Comparison of ENCODE assay signal across 22 mouse cellular contexts in the genomic region with DNA sequence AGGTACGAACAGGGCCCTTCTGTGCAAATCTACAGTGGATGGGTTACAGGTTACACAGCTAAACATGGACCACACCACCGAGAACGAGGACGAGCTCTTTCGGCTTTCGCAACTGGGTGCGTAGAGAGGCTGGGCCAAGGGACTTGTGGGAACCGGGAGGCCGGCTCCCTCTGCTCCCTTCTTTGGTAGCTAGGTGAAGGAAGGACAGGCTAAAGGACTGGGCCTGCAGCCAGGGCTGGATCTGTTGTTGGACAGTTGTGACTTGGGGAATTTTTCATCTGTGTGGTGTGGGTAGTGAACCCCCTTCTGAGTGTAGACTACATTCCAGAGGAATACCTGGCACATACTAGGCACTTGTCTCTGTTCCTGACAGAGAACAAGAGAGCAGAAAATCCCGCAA. TPM values are rescaled to one million over a fixed set of nuclear protein-coding genes. Genes with fewer than 3 reads are reported as not detected.
DNase-seq lines count a peak whose midpoint lies in the region; ATAC-seq and TF ChIP-seq lines count a peak whose summit lies in the region.
"Had no signal": no experiment of that assay in that cellular context is flagged by ENCODE, and none has a peak within 500 bp of the region (broad histone marks: within the 10 kb centered on the region; RNA-seq: fewer than 3 reads in every experiment).

No protein-coding gene starts in this region.

- no peak overlapping the region for H3K4me3 ChIP-seq in heart, adult 2 months
- H3K4me3 ChIP-seq in heart, embryonic 12.5 days, result no peak overlapping the region
- no peak overlapping the region for H3K4me3 ChIP-seq in lung, postnatal 0 days (ENCODE audit: low read depth, low read length)
- H3K4me3 ChIP-seq in lung, adult 2 months (replicated peaks; ENCODE audit: extremely low read depth, low read depth, low read length), result no peak overlapping the region
- no peak overlapping the region for H3K4me3 ChIP-seq in heart, embryonic 16.5 days (ENCODE audit: low read length)
- H3K4me3 ChIP-seq in stomach, postnatal 0 days (ENCODE audit: low read depth, low read length), result no peak overlapping the region
- H3K4me3 ChIP-seq: erythroblast, embryonic 14.5 days; forebrain, embryonic 13.5 days; gastrocnemius, adult 2 months; kidney, embryonic 15.5 days; liver, embryonic 13.5 days; lung, embryonic 15.5 days; midbrain, embryonic 15.5 days; neural tube, embryonic 12.5 days had no signal

- H3K4me2 ChIP-seq in heart, embryonic 12.5 days, result no peak overlapping the region
- no peak overlapping the region for H3K4me2 ChIP-seq in lung, postnatal 0 days (replicated peaks; ENCODE audit: low read depth, low read length)
- H3K4me2 ChIP-seq in heart, embryonic 16.5 days (ENCODE audit: low read depth, low read length), result no peak overlapping the region
- no peak overlapping the region for H3K4me2 ChIP-seq in stomach, postnatal 0 days (replicated peaks; ENCODE audit: low read depth)
- H3K4me2 ChIP-seq: forebrain, embryonic 13.5 days; kidney, embryonic 15.5 days; liver, embryonic 13.5 days; lung, embryonic 15.5 days; midbrain, embryonic 15.5 days; neural tube, embryonic 12.5 days had no signal

- peak overlapping the region; percentile 54 for H3K27ac ChIP-seq in heart, adult 2 months
- H3K27ac ChIP-seq in heart, embryonic 12.5 days (ENCODE audit: poor library complexity, severe bottlenecking), result no peak overlapping the region
- H3K27ac ChIP-seq in lung, postnatal 0 days (ENCODE audit: low read length), result no peak overlapping the region; the same call in 1 of the 2 replicates
- peak overlapping the region; percentile 74 for H3K27ac ChIP-seq in heart, embryonic 16.5 days (ENCODE audit: low read length)
- H3K27ac ChIP-seq in stomach, postnatal 0 days (replicated peaks), result no peak overlapping the region
- H3K27ac ChIP-seq: forebrain, embryonic 13.5 days; gastrocnemius, adult 2 months; kidney, embryonic 15.5 days; liver, embryonic 13.5 days; lung, embryonic 15.5 days; midbrain, embryonic 15.5 days; neural tube, embryonic 12.5 days had no signal

- no peaks in the 10 kb centered on the region for H3K79me2 ChIP-seq in heart, adult 2 months (replicated peaks; ENCODE audit: control insufficient read depth, insufficient read depth, low read length)

- H3K9me3 ChIP-seq in heart, embryonic 12.5 days (replicated peaks), result no peaks in the 10 kb centered on the region
- no peaks in the 10 kb centered on the region for H3K9me3 ChIP-seq in lung, postnatal 0 days (ENCODE audit: low read length)
- H3K9me3 ChIP-seq in heart, embryonic 16.5 days (replicated peaks; ENCODE audit: control insufficient read depth, low read length), result no peaks in the 10 kb centered on the region
- no peaks in the 10 kb centered on the region for H3K9me3 ChIP-seq in stomach, postnatal 0 days (ENCODE audit: control insufficient read depth, low read length)
- H3K9me3 ChIP-seq: forebrain, embryonic 13.5 days; kidney, embryonic 15.5 days; liver, embryonic 13.5 days; lung, embryonic 15.5 days; midbrain, embryonic 15.5 days; neural tube, embryonic 12.5 days had no signal

- H3K9ac ChIP-seq in heart, adult 2 months (ENCODE audit: low read depth, low read length), result no peak overlapping the region
- H3K9ac ChIP-seq in heart, embryonic 12.5 days, result no peak overlapping the region
- H3K9ac ChIP-seq in lung, postnatal 0 days (replicated peaks; ENCODE audit: low read depth), result no peak overlapping the region
- H3K9ac ChIP-seq in heart, embryonic 16.5 days (ENCODE audit: low read length), result no peak overlapping the region
- H3K9ac ChIP-seq in stomach, postnatal 0 days (ENCODE audit: low read length), result 0 out of 2 replicates have a peak overlapping the region, but pooled peaks have one; percentile 2
- H3K9ac ChIP-seq: forebrain, embryonic 13.5 days; kidney, embryonic 15.5 days; liver, embryonic 13.5 days; lung, embryonic 15.5 days; midbrain, embryonic 15.5 days; neural tube, embryonic 12.5 days had no signal

- no peak for ATAC-seq in heart, embryonic 12.5 days (ENCODE audit: insufficient number of reproducible peaks, low FRiP score)
- ATAC-seq in lung, postnatal 0 days, result peak; percentile 41; the same call in 1 of the 2 replicates
- peak; percentile 69 for ATAC-seq in heart, embryonic 16.5 days (replicated peaks; ENCODE audit: extremely low read depth, insufficient read depth, low FRiP score)
- no peak for ATAC-seq in stomach, postnatal 0 days (ENCODE audit: low FRiP score, low TSS enrichment)
- ATAC-seq: forebrain, embryonic 13.5 days; midbrain, embryonic 15.5 days had no signal

- TF ChIP-seq POLR2A in heart, adult 2 months (IDR thresholded peaks at IDR 0.05; ENCODE audit: insufficient read depth, low read depth, low read length), result 0 out of 2 replicates have a peak, but pooled peaks have one; percentile 44
- TF ChIP-seq POLR2A in lung, adult 2 months (IDR thresholded peaks at IDR 0.05; ENCODE audit: borderline replicate concordance, extremely low read depth, low read depth, low read length), result no peak

- H3K4me1 ChIP-seq in heart, adult 2 months (ENCODE audit: control insufficient read depth, insufficient read depth, low read length), result peaks cover 3% of the 10 kb centered on the region; the same call in 1 of the 2 replicates
- peaks cover 5% of the 10 kb centered on the region for H3K4me1 ChIP-seq in heart, embryonic 12.5 days (replicated peaks)
- 0 out of 2 replicates have a peak, but pooled peaks cover 3% of the 10 kb centered on the region for H3K4me1 ChIP-seq in lung, postnatal 0 days (ENCODE audit: insufficient read depth, low read depth, low read length)
- no peaks in the 10 kb centered on the region for H3K4me1 ChIP-seq in lung, adult 2 months (ENCODE audit: control insufficient read depth, insufficient read depth, low read length)
- peaks cover 8% of the 10 kb centered on the region for H3K4me1 ChIP-seq in heart, embryonic 16.5 days (ENCODE audit: control insufficient read depth, insufficient read depth, low read length)
- H3K4me1 ChIP-seq in stomach, postnatal 0 days (replicated peaks; ENCODE audit: control insufficient read depth, insufficient read depth), result no peaks in the 10 kb centered on the region
- H3K4me1 ChIP-seq: forebrain, embryonic 13.5 days; lung, embryonic 15.5 days; midbrain, embryonic 15.5 days; neural tube, embryonic 12.5 days had no signal

- H3K27me3 ChIP-seq in heart, adult 2 months (ENCODE audit: control insufficient read depth, insufficient read depth, low read length), result no peaks in the 10 kb centered on the region
- no peaks in the 10 kb centered on the region for H3K27me3 ChIP-seq in heart, embryonic 12.5 days (replicated peaks)
- no peaks in the 10 kb centered on the region for H3K27me3 ChIP-seq in lung, postnatal 0 days (replicated peaks; ENCODE audit: insufficient read depth, low read length)
- no peaks in the 10 kb centered on the region for H3K27me3 ChIP-seq in heart, embryonic 16.5 days (ENCODE audit: control insufficient read depth, insufficient read depth, low read length)
- no peaks in the 10 kb centered on the region for H3K27me3 ChIP-seq in stomach, postnatal 0 days (ENCODE audit: control insufficient read depth, insufficient read depth, low read length)
- H3K27me3 ChIP-seq: forebrain, embryonic 13.5 days; kidney, embryonic 15.5 days; liver, embryonic 13.5 days; lung, embryonic 15.5 days; midbrain, embryonic 15.5 days; neural tube, embryonic 12.5 days had no signal

- intact Hi-C loops in heart, adult 2 months (cut with DNase I), result no loop called here

- H3K36me3 ChIP-seq in heart, adult 2 months (ENCODE audit: control insufficient read depth, insufficient read depth, low read length), result no peaks in the 10 kb centered on the region
- H3K36me3 ChIP-seq in heart, embryonic 12.5 days, result peaks cover 94% of the 10 kb centered on the region
- 0 out of 2 replicates have a peak, but pooled peaks cover 8% of the 10 kb centered on the region for H3K36me3 ChIP-seq in lung, postnatal 0 days (ENCODE audit: insufficient read depth, low read length)
- peaks cover 37% of the 10 kb centered on the region for H3K36me3 ChIP-seq in heart, embryonic 16.5 days (ENCODE audit: control insufficient read depth, insufficient read depth)
- H3K36me3 ChIP-seq in stomach, postnatal 0 days (ENCODE audit: control insufficient read depth, insufficient read depth, low read length), result peaks cover 26% of the 10 kb centered on the region

- no peak for TF ChIP-seq CTCF in heart, adult 2 months (IDR thresholded peaks at IDR 0.05)
- TF ChIP-seq CTCF in lung, postnatal 0 days (IDR thresholded peaks at IDR 0.05), result no peak
- no peak for TF ChIP-seq CTCF in lung, adult 2 months (IDR thresholded peaks at IDR 0.05; ENCODE audit: insufficient read depth, low read length)
- TF ChIP-seq CTCF in stomach, postnatal 0 days (IDR thresholded peaks at IDR 0.05; ENCODE audit: low read depth), result no peak

- TF ChIP-seq EP300 in heart, adult 2 months (IDR thresholded peaks at IDR 0.05; ENCODE audit: insufficient read depth, low read depth, low read length), result 0 out of 2 replicates have a peak, but pooled peaks have one; percentile 9
- TF ChIP-seq EP300 in lung, postnatal 0 days (IDR thresholded peaks at IDR 0.05), result no peak
- no peak for TF ChIP-seq EP300 in stomach, postnatal 0 days (optimal IDR thresholded peaks at IDR 0.05)

- WGBS in heart, adult 2 months, result 67% methylated on average over 10 of the region's 10 CpGs
- 88% methylated on average over 10 of the region's 10 CpGs for WGBS in heart, embryonic 12.5 days
- WGBS in lung, postnatal 0 days, result 65% methylated on average over 10 of the region's 10 CpGs
- 73% methylated on average over 10 of the region's 10 CpGs for WGBS in lung, adult 2 months
- 75% methylated on average over 10 of the region's 10 CpGs for WGBS in heart, embryonic 16.5 days
- 76% methylated on average over 10 of the region's 10 CpGs for WGBS in stomach, postnatal 0 days

- peak; percentile 53 to 70 for DNase-seq in heart, adult 2 months
- no peak for DNase-seq in lung, postnatal 0 days (ENCODE audit: low spot score)
- DNase-seq in lung, adult 2 months, result no peak
- no peak for DNase-seq in stomach, postnatal 0 days (ENCODE audit: low spot score)
- no peak for DNase-seq in adipocyte (ENCODE audit: low spot score)
- DNase-seq: adrenal gland, postnatal 36 days; cerebellum, adult 9-11 months; gastrocnemius, adult 2 months; kidney, adult 11 months; kidney, postnatal 36 days; liver, embryonic 13.5 days; right cerebral cortex, postnatal 14 days had no signal

RNA-seq across cellular contexts. Expression of a gene that starts 19.7 kb away (rescaled TPM):
- total RNA-seq in heart, adult 2 months (2021), result 10 to 100 TPM; 17.8 to 24.5 TPM
- polyA plus RNA-seq in heart, adult 2 months (2012; rRNA removed), result 24.1 and 29.3 TPM in 2 replicates
- polyA plus RNA-seq in heart, embryonic 12.5 days (2016; fragmentation: Nextera tagmentation; extraction: Ambion mirVana), result 30.5 TPM in 2 replicates
- polyA plus RNA-seq in lung, postnatal 0 days (2015; fragmentation: Nextera tagmentation; extraction: Ambion mirVana), result 18.1 and 19.1 TPM in 2 replicates
- 19.1 and 23.5 TPM in 2 replicates for polyA plus RNA-seq in lung, adult 2 months (2012; rRNA removed)
- polyA plus RNA-seq in heart, embryonic 16.5 days (2015; fragmentation: Nextera tagmentation; extraction: Ambion mirVana), result 29.9 and 33.4 TPM in 2 replicates
- polyA plus RNA-seq in stomach, postnatal 0 days (2015; fragmentation: Nextera tagmentation; extraction: Ambion mirVana), result 16.3 and 16.5 TPM in 2 replicates

RNA-seq across cellular contexts. Expression of a gene that starts 20.9 kb away (rescaled TPM):
- 1 to 10 TPM; 2.3 to 3.5 TPM for total RNA-seq in heart, adult 2 months (2021)
- 4.9 and 5.5 TPM in 2 replicates for polyA plus RNA-seq in heart, adult 2 months (2012; rRNA removed)
- polyA plus RNA-seq in heart, embryonic 12.5 days (2016; fragmentation: Nextera tagmentation; extraction: Ambion mirVana), result 1.4 TPM in 2 replicates
- 3.0 and 3.9 TPM in 2 replicates for polyA plus RNA-seq in lung, postnatal 0 days (2015; fragmentation: Nextera tagmentation; extraction: Ambion mirVana)
- 21.5 and 23.9 TPM in 2 replicates for polyA plus RNA-seq in lung, adult 2 months (2012; rRNA removed)
- 1.3 and 1.5 TPM in 2 replicates for polyA plus RNA-seq in heart, embryonic 16.5 days (2015; fragmentation: Nextera tagmentation; extraction: Ambion mirVana)
- 5.8 and 5.9 TPM in 2 replicates for polyA plus RNA-seq in stomach, postnatal 0 days (2015; fragmentation: Nextera tagmentation; extraction: Ambion mirVana)
- total RNA-seq: common myeloid progenitor, adult 5-6 weeks; megakaryocyte-erythroid progenitor cell, adult 5-6 weeks had no signal
- polyA plus RNA-seq: erythroblast, embryonic 14.5 days had no signal

Comparison
In these comparisons a context has a peak if more than half of its experiments do, and no peak if none do; other contexts are left out.
1. H3K27ac ChIP-seq: peak in heart, adult 2 months (single experiment) and heart, embryonic 16.5 days (single experiment); none in heart, embryonic 12.5 days (single experiment), lung, postnatal 0 days (single experiment) and stomach, postnatal 0 days (single experiment).
2. ATAC-seq: peak in lung, postnatal 0 days (single experiment) and heart, embryonic 16.5 days (single experiment); none in heart, embryonic 12.5 days (single experiment) and stomach, postnatal 0 days (single experiment).
3. DNase-seq: peak in heart, adult 2 months (2 of 2); none in lung, postnatal 0 days (single experiment), lung, adult 2 months (single experiment), stomach, postnatal 0 days (single experiment) and adipocyte (single experiment).